Mouse (Mus musculus) left cerebral cortex, postnatal 25 days (tissue): ENCODE measurements around the gene Nol12. TPM values are rescaled to one million over a fixed set of nuclear protein-coding genes. Genes with fewer than 3 reads are reported as not detected.

ENCODE experiments used
- DNase-seq, 2 experiments: peaks; one replicate each; pipeline ENCODE4 v3.0.0; 2022; ENCODE audit warnings: low spot score in 2 of 2, mixed read lengths in 1 of 2
- intact Hi-C: fragments of 180-260 bp; cut with DNase I; formaldehyde crosslinking; loops from one replicate; pipeline ENCODE4 v1.15.1; 2025
- total RNA-seq, 2 experiments: library from RNA; stranded (reverse); gene quantifications; 2 replicates each; pipeline ENCODE4 v1.2.3; 2021

The Nol12 gene
- total RNA-seq, 2 experiments from 2014 or later: 37.7 to 37.9 TPM

- intact Hi-C loops: loop anchor here (1.0 to 5.0 kb wide), 2 partner anchors 27 to 157 kb away; no protein-coding TSS in a partner anchor
- DNase-seq: no peak
Observed at GRCm38 (mm10) chr15:78914823-78915659, 19.7 kb upstream of the Nol12 start.

GRCm38 (mm10) chr15:78915660-78916017 lies 19.1 kb upstream of the Nol12 start:
- DNase-seq: peak; percentile 77 to 90
- intact Hi-C loops: loop anchor here (1.0 to 5.0 kb wide), 2 partner anchors 27 to 157 kb away; no protein-coding TSS in a partner anchor

GRCm38 (mm10) chr15:78916052-78916826 lies 18.5 kb upstream of the Nol12 start:
- peak in 1 of 2 experiments; percentile 57 for DNase-seq
- intact Hi-C loops: loop anchor here (5.0 kb wide), 1 partner anchor 156 kb away; no protein-coding TSS in a partner anchor

GRCm38 (mm10) chr15:78918126-78918525 lies 16.6 kb upstream of the Nol12 start:
- intact Hi-C loops: loop anchor here (5.0 kb wide), 1 partner anchor 154 kb away; no protein-coding TSS in a partner anchor
- DNase-seq: no peak

GRCm38 (mm10) chr15:78919914-78920313 lies 14.8 kb upstream of the Nol12 start:
- DNase-seq: no peak
- intact Hi-C loops: loop anchor here (5.0 kb wide), 1 partner anchor 152 kb away; no protein-coding TSS in a partner anchor

GRCm38 (mm10) chr15:78922700-78923099 lies 12.0 kb upstream of the Nol12 start:
- intact Hi-C loops: no loop called here
- DNase-seq: no peak

- intact Hi-C loops: no loop called here
- DNase-seq: no peak
Observed at GRCm38 (mm10) chr15:78923585-78923984, 11.1 kb upstream of the Nol12 start.

GRCm38 (mm10) chr15:78925129-78925528 lies 9.6 kb upstream of the Nol12 start:
- intact Hi-C loops: no loop called here

GRCm38 (mm10) chr15:78926021-78926919 lies 8.5 kb upstream of the Nol12 start, which contains the start of gene Lgals1:
Gene Lgals1 (plus strand): TSS chr15:78926725.
- peak; percentile 50 to 54 for DNase-seq
- intact Hi-C loops: no loop called here

More at GRCm38 (mm10) chr15:78925129-78925528, 9.6 kb upstream of the Nol12 start:
- DNase-seq: no peak

GRCm38 (mm10) chr15:78927021-78927787 lies 7.5 kb upstream of the Nol12 start:
- intact Hi-C loops: no loop called here
- no peak for DNase-seq

GRCm38 (mm10) chr15:78927788-78928457 lies 6.8 kb upstream of the Nol12 start:
- peak; percentile 45 to 78 for DNase-seq

GRCm38 (mm10) chr15:78928539-78928938 lies 6.2 kb upstream of the Nol12 start:
- intact Hi-C loops: no loop called here
- no peak for DNase-seq

More at GRCm38 (mm10) chr15:78927788-78928457, 6.8 kb upstream of the Nol12 start:
- intact Hi-C loops: no loop called here

- intact Hi-C loops: no loop called here
- no peak for DNase-seq
Observed at GRCm38 (mm10) chr15:78930192-78930706, 4.5 kb upstream of the Nol12 start.

GRCm38 (mm10) chr15:78930801-78931426 lies 3.8 kb upstream of the Nol12 start:
- intact Hi-C loops: no loop called here
- no peak for DNase-seq

- no peak for DNase-seq
Observed at GRCm38 (mm10) chr15:78931577-78931976, 3.2 kb upstream of the Nol12 start.

GRCm38 (mm10) chr15:78936403-78936802 lies 1.7 kb downstream of the Nol12 start:
- no peak for DNase-seq
- intact Hi-C loops: no loop called here

More at GRCm38 (mm10) chr15:78931577-78931976, 3.2 kb upstream of the Nol12 start:
- intact Hi-C loops: no loop called here

GRCm38 (mm10) chr15:78937311-78937710 lies 2.6 kb downstream of the Nol12 start:
- intact Hi-C loops: no loop called here
- no peak for DNase-seq
